Mouse (Mus musculus) forebrain, embryonic 12.5 days (tissue): ENCODE results near the gene 1700123O20Rik. TPM values are rescaled to one million over a fixed set of nuclear protein-coding genes. Genes with fewer than 3 reads are reported as not detected.
A peak's percentile ranks its signal among the peaks of the same experiment; 100 is the strongest.

Experiments
- ATAC-seq: fragments of 200-750 bp; cut with Nextera tagmentation; 2 replicates; pipeline ENCODE4 v1.8.0; 2017; ENCODE audit warnings: moderate TSS enrichment; ENCODE audit not compliant: low FRiP score
- H3K27ac ChIP-seq: fragments of 300-500 bp; sonication (generic); 2 replicates; pipeline ENCODE4 v1.5.1; 2016; ENCODE audit warnings: mild to moderate bottlenecking
- H3K27me3 ChIP-seq: fragments of 300-500 bp; sonication (generic); 2 replicates; pipeline ENCODE4 v1.6.1; 2016; ENCODE audit warnings: mild to moderate bottlenecking
- H3K36me3 ChIP-seq: fragments of 300-500 bp; sonication (generic); replicated peaks from 2 replicates; pipeline ENCODE4 v1.6.1; 2016; ENCODE audit warnings: mild to moderate bottlenecking
- H3K4me1 ChIP-seq: fragments of 300-500 bp; sonication (generic); 2 replicates; pipeline ENCODE4 v1.6.1; 2016
- H3K4me2 ChIP-seq: fragments of 300-500 bp; sonication (generic); 2 replicates; pipeline ENCODE4 v1.6.1; 2016; ENCODE audit warnings: mild to moderate bottlenecking, moderate library complexity
- H3K4me3 ChIP-seq: fragments of 300-500 bp; sonication (generic); replicated peaks from 2 replicates; pipeline ENCODE4 v1.5.1; 2016; ENCODE audit warnings: mild to moderate bottlenecking
- H3K9ac ChIP-seq: fragments of 300-500 bp; sonication (generic); 2 replicates; pipeline ENCODE4 v1.6.1; 2016; ENCODE audit warnings: mild to moderate bottlenecking
- H3K9me3 ChIP-seq: fragments of 300-500 bp; sonication (generic); 2 replicates; pipeline ENCODE4 v1.6.1; 2016
- WGBS: fragments of 180-500 bp; shearing (Covaris S2); methylation state at CpG from one replicate; pipeline ENCODE4 v1.1.7; 2016; 5-methylcytosine and 5-hydroxymethylcytosine counted together
- microRNA-seq: library from miRNA; unstranded; fragments of <30 nt; microRNA quantifications from one replicate; pipeline ENCODE4, GENCODE M21; 2017
- polyA plus RNA-seq: library from polyadenylated mRNA; unstranded; fragments of >200 nt; fragmentation: Nextera tagmentation; extraction: Ambion mirVana; gene quantifications from 2 replicates; pipeline ENCODE4 v1.2.1, GENCODE M21; 2016

Gene 1700123O20Rik
- polyA plus RNA-seq, 1 experiment from 2014 or later, result 87.5 TPM

DNA sequence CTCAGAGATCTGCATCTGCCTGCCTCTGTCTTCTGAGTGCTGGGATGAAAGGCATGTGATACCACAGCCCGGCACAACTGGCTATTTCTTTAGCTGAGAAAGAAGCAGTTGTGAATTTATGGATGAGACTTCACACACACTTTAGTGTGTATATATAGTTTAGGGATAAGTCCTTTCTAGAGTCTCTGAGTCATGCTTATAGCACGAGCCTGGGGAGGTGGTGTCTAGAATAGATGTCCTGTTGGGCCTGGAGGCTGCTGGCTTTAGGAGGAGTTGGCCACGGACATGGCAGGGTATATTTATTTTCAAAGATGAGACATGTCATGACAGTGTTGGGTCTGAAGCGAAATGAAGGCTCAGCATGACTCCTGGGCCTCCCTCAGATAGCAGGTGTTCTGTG, 48.0 kb downstream of the 1700123O20Rik start:
- Histone ChIP-seq H3K4me2 (no peak overlapping the region), H3K9ac (no peak overlapping the region), H3K9me3 (no peaks in the 10 kb centered on the region), H3K27ac (no peak overlapping the region), H3K4me3 (no peak overlapping the region), H3K4me1 (peaks cover 16% of the 10 kb centered on the region; the same call in 1 of the 2 replicates), H3K27me3 (peaks cover 4% of the 10 kb centered on the region; the same call in 1 of the 2 replicates), H3K36me3 (no peaks in the 10 kb centered on the region)
- no peak for ATAC-seq
- WGBS, result 82% methylated on average over 4 of the region's 4 CpGs

DNA sequence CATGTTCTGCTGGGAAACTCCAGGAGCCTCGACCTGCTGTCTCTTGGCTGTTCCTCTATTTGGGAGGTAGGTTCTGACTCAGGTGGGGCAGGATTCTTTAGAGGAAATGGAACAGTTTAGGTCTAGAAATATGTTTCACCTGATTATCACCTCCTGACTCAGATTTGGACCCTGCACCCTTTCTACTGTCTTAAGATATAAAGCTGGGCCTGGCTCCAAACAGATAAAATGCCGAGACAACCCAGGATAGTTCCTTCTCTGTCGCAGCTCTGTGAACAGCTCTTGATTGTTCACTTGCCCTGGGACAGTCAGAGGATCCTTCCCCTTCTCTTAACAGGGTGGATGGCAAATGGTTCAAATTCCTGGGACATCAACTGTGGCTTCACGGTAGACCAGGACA, 49.2 kb downstream of the 1700123O20Rik start:
- WGBS, result 84% methylated on average over 4 of the region's 4 CpGs
- no peak for ATAC-seq

DNA sequence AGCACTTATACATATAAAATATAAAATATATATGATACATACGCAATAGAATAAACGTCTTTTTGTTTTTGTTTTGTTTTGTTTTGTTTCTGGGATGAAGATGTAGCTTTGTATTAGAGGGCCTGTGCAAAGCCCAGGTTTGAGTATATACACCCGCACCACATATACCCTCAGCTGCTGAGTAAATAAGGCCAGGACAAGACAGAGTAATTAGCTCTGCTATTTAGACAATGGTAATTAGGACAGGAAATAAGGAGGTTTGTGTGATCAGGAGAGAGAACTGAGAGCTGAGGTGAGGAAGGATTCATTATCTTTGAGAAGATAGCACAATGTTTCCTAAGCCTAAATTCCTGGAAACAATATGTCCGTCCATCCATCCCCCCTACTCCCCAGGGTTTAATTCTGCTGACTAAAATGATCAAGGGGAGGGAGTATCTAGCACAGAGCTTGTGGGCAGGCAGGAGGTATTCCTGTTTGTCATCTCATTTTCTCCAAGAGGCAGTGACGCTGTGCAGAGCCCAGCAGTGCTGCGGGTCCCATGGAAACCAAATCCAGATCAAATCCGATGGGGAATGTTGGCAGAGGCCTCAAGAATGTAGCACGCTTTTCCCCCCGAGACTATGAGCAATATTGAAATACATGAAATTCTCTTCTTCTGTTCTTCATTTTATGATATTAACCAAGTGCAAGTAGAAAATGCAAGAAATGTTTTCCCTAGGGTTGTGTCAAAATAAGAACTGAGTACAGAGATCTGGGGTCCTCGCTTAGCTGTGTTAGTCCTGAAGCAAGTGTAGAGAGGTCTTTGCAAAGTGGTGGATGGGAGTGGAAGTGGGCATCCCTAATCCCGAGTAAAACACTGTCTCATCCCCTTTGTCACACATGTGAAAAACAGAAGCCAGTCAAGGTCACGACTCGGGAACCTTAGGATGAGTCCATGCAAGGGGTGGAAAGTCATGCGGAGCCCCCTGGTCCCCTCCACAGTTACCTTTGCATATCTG, 50.8 kb downstream of the 1700123O20Rik start:
- 0 out of 2 replicates have a peak, but pooled peaks have one; percentile 57 for ATAC-seq
- Histone ChIP-seq H3K4me3 (no peak overlapping the region), H3K9me3 (no peaks in the 10 kb centered on the region), H3K27ac (no peak overlapping the region), H3K27me3 (peaks cover 4% of the 10 kb centered on the region; the same call in 1 of the 2 replicates), H3K9ac (no peak overlapping the region), H3K4me2 (no peak overlapping the region), H3K4me1 (peaks cover 16% of the 10 kb centered on the region; the same call in 1 of the 2 replicates), H3K36me3 (no peaks in the 10 kb centered on the region)
- WGBS, result 52% methylated on average over 14 of the region's 14 CpGs

More for the DNA sequence above, 49.2 kb downstream of the 1700123O20Rik start:
- Histone ChIP-seq H3K27ac (no peak overlapping the region), H3K4me1 (peaks cover 16% of the 10 kb centered on the region; the same call in 1 of the 2 replicates), H3K36me3 (no peaks in the 10 kb centered on the region), H3K27me3 (peaks cover 4% of the 10 kb centered on the region; the same call in 1 of the 2 replicates), H3K4me3 (no peak overlapping the region), H3K9me3 (no peaks in the 10 kb centered on the region), H3K9ac (no peak overlapping the region), H3K4me2 (no peak overlapping the region)

DNA sequence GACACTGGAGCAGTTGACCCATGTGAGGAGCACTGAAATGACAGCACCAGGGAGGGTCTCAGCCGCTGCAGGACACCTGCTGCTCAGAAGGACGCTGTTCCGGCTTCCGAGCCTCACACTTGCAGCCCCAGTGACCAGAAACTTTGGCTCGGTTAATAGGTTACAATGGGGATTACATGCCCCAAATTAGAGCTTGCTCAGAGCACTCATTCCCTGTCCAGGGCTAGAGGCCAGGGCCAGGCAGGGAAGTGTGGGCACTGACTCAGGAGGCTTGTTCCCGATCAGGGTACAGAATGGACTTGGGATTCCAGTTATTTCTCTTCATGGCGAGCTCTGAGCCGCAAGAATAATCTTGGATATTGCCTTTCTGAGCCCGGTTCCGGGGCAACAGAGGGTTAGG, 51.6 kb downstream of the 1700123O20Rik start:
- Histone ChIP-seq H3K4me3 (no peak overlapping the region), H3K9me3 (no peaks in the 10 kb centered on the region), H3K27me3 (peaks cover 4% of the 10 kb centered on the region; the same call in 1 of the 2 replicates), H3K36me3 (no peaks in the 10 kb centered on the region), H3K4me1 (peaks cover 16% of the 10 kb centered on the region; the same call in 1 of the 2 replicates), H3K9ac (no peak overlapping the region), H3K27ac (no peak overlapping the region), H3K4me2 (no peak overlapping the region)
- ATAC-seq, result no peak
- WGBS, result 57% methylated on average over 10 of the region's 10 CpGs

Small RNAs within 50 kb of the gene (microRNA-seq; reads per million reads assigned to microRNA genes)
- gene Mir6948, result not detected

Other genes with a start within 250 kb of the 1700123O20Rik start
- gene Lrp10, start 222.1 kb upstream of the 1700123O20Rik start, polyA plus RNA-seq, result 26.2 and 29.8 TPM in 2 replicates
- gene Rem2, start 210.1 kb upstream of the 1700123O20Rik start, polyA plus RNA-seq, result 26.1 and 29.9 TPM in 2 replicates
- gene Prmt5, start 168.7 kb upstream of the 1700123O20Rik start, polyA plus RNA-seq, result 122 and 125 TPM in 2 replicates
- 43.5 and 47.5 TPM in 2 replicates for gene Haus4, start 131.6 kb upstream of the 1700123O20Rik start, polyA plus RNA-seq
- gene Ajuba, start 108.7 kb upstream of the 1700123O20Rik start, polyA plus RNA-seq, result 37.5 and 47.3 TPM in 2 replicates
- 9.0 and 9.2 TPM in 2 replicates for gene 4931414P19Rik, start 80.2 kb upstream of the 1700123O20Rik start, polyA plus RNA-seq
- 395 and 399 TPM in 2 replicates for gene Psmb5, start 68.2 kb upstream of the 1700123O20Rik start, polyA plus RNA-seq
- gene Psmb11, start 64.8 kb upstream of the 1700123O20Rik start, polyA plus RNA-seq, result 0.04 TPM in 1 of 2 replicates, not detected in the other
- gene Gm17606, start 45.3 kb upstream of the 1700123O20Rik start, polyA plus RNA-seq, result not detected in 2 replicates
- gene Cdh24, start 44.9 kb upstream of the 1700123O20Rik start, polyA plus RNA-seq, result 9.8 and 10.7 TPM in 2 replicates
- 188 and 190 TPM in 2 replicates for gene Acin1, start 715 bp downstream of the 1700123O20Rik start, polyA plus RNA-seq
- gene Gm29776, start 12.6 kb downstream of the 1700123O20Rik start, polyA plus RNA-seq, result not detected in 2 replicates
- gene Cebpe, start 26.0 kb downstream of the 1700123O20Rik start, polyA plus RNA-seq, result not detected in 2 replicates
- gene Slc7a8, start 95.7 kb downstream of the 1700123O20Rik start, polyA plus RNA-seq, result 2.3 and 2.7 TPM in 2 replicates
- not detected in 2 replicates for gene Rnf212b, start 127.9 kb downstream of the 1700123O20Rik start, polyA plus RNA-seq
- 13.9 and 18.5 TPM in 2 replicates for gene Homez, start 184.7 kb downstream of the 1700123O20Rik start, polyA plus RNA-seq
- gene Ppp1r3e, start 191.3 kb downstream of the 1700123O20Rik start, polyA plus RNA-seq, result 1.1 and 1.3 TPM in 2 replicates
- 3.3 and 3.4 TPM in 2 replicates for gene Bcl2l2, start 197.2 kb downstream of the 1700123O20Rik start, polyA plus RNA-seq
- gene Gm20521, start 197.2 kb downstream of the 1700123O20Rik start, polyA plus RNA-seq, result 0.27 TPM in 1 of 2 replicates, not detected in the other
- gene Pabpn1, start 206.3 kb downstream of the 1700123O20Rik start, polyA plus RNA-seq, result 199 and 211 TPM in 2 replicates
- 93.3 and 97.8 TPM in 2 replicates for gene Slc22a17, start 226.9 kb downstream of the 1700123O20Rik start, polyA plus RNA-seq
- 36.8 and 37.8 TPM in 2 replicates for gene Efs, start 239.9 kb downstream of the 1700123O20Rik start, polyA plus RNA-seq
- gene Il25, start 246.5 kb downstream of the 1700123O20Rik start, polyA plus RNA-seq, result not detected in 2 replicates